Mouse (Mus musculus) thymus, adult 2 months (tissue): ENCODE data around the gene Slc5a6. TPM values are rescaled to one million over a fixed set of nuclear protein-coding genes. Genes with fewer than 3 reads are reported as not detected.

ENCODE experiments used
- DNase-seq: peaks from one replicate; pipeline ENCODE4 v3.0.0; 2021
- H3K27ac ChIP-seq: fragments of 200-500 bp; 2 replicates; pipeline ENCODE4 v1.5.1; 2012; ENCODE audit warnings: low read length, control low read depth; ENCODE audit not compliant: control insufficient read depth, insufficient read depth
- H3K27me3 ChIP-seq: fragments of 200-500 bp; 2 replicates; pipeline ENCODE4 v1.6.1; 2012; ENCODE audit warnings: mild to moderate bottlenecking, low read length, moderate library complexity, mixed read lengths; ENCODE audit not compliant: control insufficient read depth, insufficient read depth
- H3K36me3 ChIP-seq: fragments of 200-500 bp; 2 replicates; pipeline ENCODE4 v1.6.1; 2012; ENCODE audit warnings: mild to moderate bottlenecking, low read length, moderate library complexity; ENCODE audit not compliant: control insufficient read depth, insufficient read depth
- H3K4me1 ChIP-seq: fragments of 200-500 bp; replicated peaks from 2 replicates; pipeline ENCODE4 v1.6.1; 2012; ENCODE audit warnings: low read length; ENCODE audit not compliant: control insufficient read depth, insufficient read depth
- H3K4me3 ChIP-seq: fragments of 200-500 bp; 2 replicates; pipeline ENCODE4 v1.5.1; 2012; ENCODE audit warnings: mild to moderate bottlenecking, low read length, control low read depth, moderate library complexity; ENCODE audit not compliant: control insufficient read depth, insufficient read depth
- CTCF ChIP-seq: fragments of 200-500 bp; IDR thresholded peaks from 2 replicates; pipeline ENCODE4 v1.5.1; 2012; ENCODE audit warnings: mild to moderate bottlenecking, control low read depth, low read length, moderate library complexity, borderline replicate concordance; ENCODE audit not compliant: control insufficient read depth, poor library complexity, insufficient read depth; ENCODE audit errors: extremely low read depth
- POLR2A ChIP-seq: fragments of 200-500 bp; IDR thresholded peaks from 2 replicates; pipeline ENCODE4 v1.6.1; 2012; ENCODE audit warnings: mild to moderate bottlenecking, low read length, control low read depth, moderate library complexity; ENCODE audit not compliant: control insufficient read depth, poor library complexity, insufficient read depth; ENCODE audit errors: extremely low read depth
- WGBS: fragments of 180-500 bp; shearing (Covaris S2); methylation state at CpG from one replicate; pipeline ENCODE4 v1.1.7; 2018; 5-methylcytosine and 5-hydroxymethylcytosine counted together
- polyA plus RNA-seq: library from polyadenylated mRNA; depleted of rRNA; stranded (reverse); fragments of >200 nt; gene quantifications from 2 replicates; pipeline ENCODE4 v1.2.3, GENCODE M21; 2012; rRNA removed

Slc5a6 gene
- polyA plus RNA-seq, 1 experiment: 37.3 TPM

GRCm38 (mm10) chr5:30994074-30994473 is 54.6 kb downstream of the Slc5a6 start:
- H3K4me1 ChIP-seq: no peaks in the 10 kb centered on the region
- no peaks in the 10 kb centered on the region for H3K27me3 ChIP-seq
- no peak overlapping the region for H3K4me3 ChIP-seq
- TF ChIP-seq POLR2A (no peak), CTCF (no peak)
- WGBS: 80% methylated on average over 3 of the region's 3 CpGs
- H3K27ac ChIP-seq: no peak overlapping the region
- DNase-seq: no peak
- H3K36me3 ChIP-seq: no peaks in the 10 kb centered on the region

GRCm38 (mm10) chr5:30992980-30993676 is 55.6 kb downstream of the Slc5a6 start:
- 85% methylated on average over 5 of the region's 5 CpGs for WGBS
- H3K4me1 ChIP-seq: no peaks in the 10 kb centered on the region
- no peak overlapping the region for H3K27ac ChIP-seq
- no peak overlapping the region for H3K4me3 ChIP-seq
- TF ChIP-seq POLR2A: no peak
- no peak for TF ChIP-seq CTCF
- no peaks in the 10 kb centered on the region for H3K27me3 ChIP-seq
- DNase-seq: no peak
- H3K36me3 ChIP-seq: no peaks in the 10 kb centered on the region

Other genes starting within 250 kb of the Slc5a6 start
- 11.5 and 16.6 TPM in 2 replicates for gene Mapre3, start 234.3 kb downstream of the Slc5a6 start, polyA plus RNA-seq
- 101 and 106 TPM in 2 replicates for gene Tmem214, start 180.9 kb downstream of the Slc5a6 start, polyA plus RNA-seq
- gene Agbl5, start 160.2 kb downstream of the Slc5a6 start, polyA plus RNA-seq: 40.7 and 53.0 TPM in 2 replicates
- 192 and 239 TPM in 2 replicates for gene Ost4, start 141.1 kb downstream of the Slc5a6 start, polyA plus RNA-seq
- gene Emilin1, start 135.5 kb downstream of the Slc5a6 start, polyA plus RNA-seq: 44.6 and 57.5 TPM in 2 replicates
- 28.3 and 32.0 TPM in 2 replicates for gene Khk, start 127.5 kb downstream of the Slc5a6 start, polyA plus RNA-seq
- gene Cgref1, start 103.3 kb downstream of the Slc5a6 start, polyA plus RNA-seq: 0.31 and 0.70 TPM in 2 replicates
- 401 and 419 TPM in 2 replicates for gene Preb, start 88.6 kb downstream of the Slc5a6 start, polyA plus RNA-seq
- gene Tcf23, start 80.3 kb downstream of the Slc5a6 start, polyA plus RNA-seq: 0.06 and 0.18 TPM in 2 replicates
- 52.0 and 67.0 TPM in 2 replicates for gene Atraid, start 612 bp downstream of the Slc5a6 start, polyA plus RNA-seq
- 59.8 and 80.9 TPM in 2 replicates for gene Cad, start 5.9 kb upstream of the Slc5a6 start, polyA plus RNA-seq
- gene Dnajc5g, start 57.4 kb upstream of the Slc5a6 start, polyA plus RNA-seq: not detected in 2 replicates
- 0.48 and 0.77 TPM in 2 replicates for gene Slc30a3, start 59.3 kb upstream of the Slc5a6 start, polyA plus RNA-seq
- 0.92 and 9.3 TPM in 2 replicates for gene Trim54, start 67.8 kb upstream of the Slc5a6 start, polyA plus RNA-seq
- not detected in 2 replicates for gene Ucn, start 89.9 kb upstream of the Slc5a6 start, polyA plus RNA-seq
- gene Mpv17, start 105.3 kb upstream of the Slc5a6 start, polyA plus RNA-seq: 43.8 and 55.8 TPM in 2 replicates
- 3.5 and 4.7 TPM in 2 replicates for gene Gm29609, start 131.0 kb upstream of the Slc5a6 start, polyA plus RNA-seq
- 112 and 113 TPM in 2 replicates for gene Gtf3c2, start 131.2 kb upstream of the Slc5a6 start, polyA plus RNA-seq
- 127 and 134 TPM in 2 replicates for gene Snx17, start 144.3 kb upstream of the Slc5a6 start, polyA plus RNA-seq
- gene Eif2b4, start 144.5 kb upstream of the Slc5a6 start, polyA plus RNA-seq: 74.5 and 88.0 TPM in 2 replicates
- 88.5 and 90.3 TPM in 2 replicates for gene Zfp513, start 153.4 kb upstream of the Slc5a6 start, polyA plus RNA-seq
- 122 and 168 TPM in 2 replicates for gene Ppm1g, start 171.8 kb upstream of the Slc5a6 start, polyA plus RNA-seq
- gene Nrbp1, start 191.9 kb upstream of the Slc5a6 start, polyA plus RNA-seq: 261 and 301 TPM in 2 replicates
- 0.29 and 0.69 TPM in 2 replicates for gene Gm9970, start 192.3 kb upstream of the Slc5a6 start, polyA plus RNA-seq
- gene Krtcap3, start 202.8 kb upstream of the Slc5a6 start, polyA plus RNA-seq: 48.1 and 56.2 TPM in 2 replicates
- gene Ift172, start 242.2 kb upstream of the Slc5a6 start, polyA plus RNA-seq: 19.1 and 21.6 TPM in 2 replicates
- 1.8 and 2.4 TPM in 2 replicates for gene Fndc4, start 247.2 kb upstream of the Slc5a6 start, polyA plus RNA-seq
- gene Gckr, start 248.5 kb upstream of the Slc5a6 start, polyA plus RNA-seq: 0.05 and 0.64 TPM in 2 replicates